Comparison of ENCODE assay signal across 21 mouse cellular contexts in the genomic region with DNA sequence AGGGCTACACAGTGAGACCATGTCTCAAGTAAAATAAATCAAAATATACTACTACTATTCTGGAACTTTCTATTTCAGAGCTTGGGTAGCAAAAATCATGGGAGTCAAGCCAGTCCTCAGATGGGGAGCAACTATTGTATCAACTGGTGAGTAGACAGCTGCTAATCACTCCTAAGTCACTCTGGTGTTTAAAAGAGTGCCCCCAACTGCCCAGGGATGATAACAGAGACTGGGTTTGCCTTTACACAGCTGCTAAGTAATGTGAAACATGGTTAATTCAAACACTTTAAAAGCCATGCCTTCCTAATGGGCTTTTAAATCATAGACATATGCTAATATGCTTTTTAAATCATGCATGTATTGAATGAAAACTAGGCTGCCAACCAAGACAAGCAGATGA. TPM values are rescaled to one million over a fixed set of nuclear protein-coding genes. Genes with fewer than 3 reads are reported as not detected.
DNase-seq lines count a peak whose midpoint lies in the region; ATAC-seq and TF ChIP-seq lines count a peak whose summit lies in the region.
"Had no signal": no experiment of that assay in that cellular context is flagged by ENCODE, and none has a peak within 500 bp of the region (broad histone marks: within the 10 kb centered on the region; RNA-seq: fewer than 3 reads in every experiment).

No protein-coding gene starts in this region.

- H3K9ac ChIP-seq in liver, embryonic 13.5 days: peak overlapping the region; percentile 57
- H3K9ac ChIP-seq: forebrain, embryonic 15.5 days; hindbrain, embryonic 12.5 days; neural tube, embryonic 12.5 days had no signal

- H3K4me2 ChIP-seq in liver, embryonic 13.5 days: peak overlapping the region; percentile 85
- H3K4me2 ChIP-seq in myocyte (ENCODE audit: low read depth): peak overlapping the region; percentile 92
- H3K4me2 ChIP-seq: forebrain, embryonic 15.5 days; heart, embryonic 11.5 days; hindbrain, embryonic 12.5 days; midbrain, embryonic 11.5 days; neural tube, embryonic 12.5 days had no signal

- no peak overlapping the region for H3ac ChIP-seq in myocyte (ENCODE audit: control insufficient read depth, insufficient read length)

- no peaks in the 10 kb centered on the region for H3K9me3 ChIP-seq in liver, embryonic 13.5 days (replicated peaks)
- H3K9me3 ChIP-seq in forebrain, embryonic 10.5 days: no peaks in the 10 kb centered on the region
- H3K9me3 ChIP-seq: embryonic facial prominence, embryonic 10.5 days; forebrain, embryonic 15.5 days; hindbrain, embryonic 12.5 days; neural tube, embryonic 12.5 days had no signal

- peak; percentile 60 for DNase-seq in MEL-GATA-1-ER (ENCODE audit: extremely low read depth, low read depth)
- peak; percentile 69 for DNase-seq in liver, embryonic 13.5 days
- no peak for DNase-seq in left cerebral cortex, postnatal 14 days (ENCODE audit: low spot score in 2 of 2)
- DNase-seq in forebrain, embryonic 10.5 days (ENCODE audit: extremely low spot score, low spot score): no peak
- DNase-seq in heart, adult 8-10 months (ENCODE audit: low spot score): no peak
- DNase-seq: gastrocnemius, postnatal 25 days; heart, postnatal 10 days; kidney, adult 8-10 months; kidney, postnatal 14 days; lung, adult 2 months; thymus, postnatal 36 days had no signal

- peak; percentile 60 for ATAC-seq in erythroblast, adult 5-6 weeks (replicated peaks; ENCODE audit: low FRiP score, poor library complexity, severe bottlenecking)
- peak; percentile 79 for ATAC-seq in liver, embryonic 13.5 days (ENCODE audit: low read depth)
- ATAC-seq: CD4-positive, CD25-positive, alpha-beta regulatory T cell, adult 4 months; forebrain, embryonic 15.5 days had no signal

- TF ChIP-seq POLR2A in myocyte (IDR thresholded peaks at IDR 0.05; ENCODE audit: insufficient read length, low read depth): no peak

- H3K4me3 ChIP-seq in liver, embryonic 13.5 days (replicated peaks): peak overlapping the region; percentile 84
- H3K4me3 ChIP-seq in myocyte: no peak overlapping the region
- no peak overlapping the region for H3K4me3 ChIP-seq in forebrain, embryonic 10.5 days
- H3K4me3 ChIP-seq: embryonic facial prominence, embryonic 10.5 days; forebrain, embryonic 15.5 days; hindbrain, embryonic 12.5 days; layer of hippocampus, adult 2 months; neural tube, embryonic 12.5 days had no signal

- H3K27ac ChIP-seq in liver, embryonic 13.5 days: peak overlapping the region; percentile 82
- H3K27ac ChIP-seq in forebrain, embryonic 10.5 days: no peak overlapping the region
- H3K27ac ChIP-seq: embryonic facial prominence, embryonic 10.5 days; forebrain, embryonic 15.5 days; hindbrain, embryonic 12.5 days; layer of hippocampus, adult 2 months; neural tube, embryonic 12.5 days had no signal

- 0 out of 2 replicates have a peak, but pooled peaks cover 4% of the 10 kb centered on the region for H3K36me3 ChIP-seq in liver, embryonic 13.5 days
- H3K36me3 ChIP-seq in myocyte (ENCODE audit: control insufficient read depth, insufficient read depth): no peaks in the 10 kb centered on the region
- H3K36me3 ChIP-seq in forebrain, embryonic 10.5 days (replicated peaks): no peaks in the 10 kb centered on the region
- H3K36me3 ChIP-seq: embryonic facial prominence, embryonic 10.5 days; forebrain, embryonic 15.5 days; hindbrain, embryonic 12.5 days; neural tube, embryonic 12.5 days had no signal

- intact Hi-C loops in left cerebral cortex, postnatal 14 days (cut with DNase I): no loop called here

- H3K79me2 ChIP-seq in myocyte (ENCODE audit: control insufficient read depth, insufficient read depth): no peaks in the 10 kb centered on the region

- H3K27me3 ChIP-seq in liver, embryonic 13.5 days: no peaks in the 10 kb centered on the region
- H3K27me3 ChIP-seq in myocyte (ENCODE audit: control insufficient read depth, insufficient read depth, insufficient read length): no peaks in the 10 kb centered on the region
- peaks cover 49% of the 10 kb centered on the region for H3K27me3 ChIP-seq in forebrain, embryonic 10.5 days (ENCODE audit: poor library complexity, severe bottlenecking)
- H3K27me3 ChIP-seq: forebrain, embryonic 15.5 days had no signal

- H3K4me1 ChIP-seq in liver, embryonic 13.5 days (replicated peaks): peaks cover 34% of the 10 kb centered on the region
- peaks cover 11% of the 10 kb centered on the region for H3K4me1 ChIP-seq in forebrain, embryonic 10.5 days
- H3K4me1 ChIP-seq: neural tube, embryonic 12.5 days had no signal

TF ChIP-seq in myocyte, 11 proteins besides CTCF, POLR2A, EP300 and RAD21:
- no peak for TF ChIP-seq TCF12 (IDR thresholded peaks at IDR 0.05; ENCODE audit: insufficient read depth, poor library complexity, severe bottlenecking)
- no peak for TF ChIP-seq SRF (IDR thresholded peaks at IDR 0.05; ENCODE audit: control insufficient read depth, insufficient read length, low read depth)
- no peak for TF ChIP-seq USF1 (IDR thresholded peaks at IDR 0.05; ENCODE audit: low read depth)
- no peak for TF ChIP-seq MAX (IDR thresholded peaks at IDR 0.05; ENCODE audit: low read depth)
- no peak for TF ChIP-seq E2F4 (IDR thresholded peaks at IDR 0.05; ENCODE audit: insufficient read depth)
- TF ChIP-seq MYOD1 (IDR thresholded peaks at IDR 0.05; ENCODE audit: control insufficient read depth in 1 of 3, insufficient read length in 2 of 3, low read depth in 2 of 3): no peak
- TF ChIP-seq REST (IDR thresholded peaks at IDR 0.05; ENCODE audit: insufficient read depth, insufficient read length): no peak
- no peak for TF ChIP-seq POLR2AphosphoS2 (IDR thresholded peaks at IDR 0.05; ENCODE audit: insufficient read length, low read depth)
- TF ChIP-seq MYOG (IDR thresholded peaks at IDR 0.05; ENCODE audit: control insufficient read depth in 1 of 3, insufficient read depth in 1 of 3, insufficient read length in 2 of 3, low read depth in 2 of 3): no peak
- no peak for TF ChIP-seq CEBPB (IDR thresholded peaks at IDR 0.05; ENCODE audit: insufficient read depth, poor library complexity, severe bottlenecking)
- no peak for TF ChIP-seq TCF3 (IDR thresholded peaks at IDR 0.05; ENCODE audit: insufficient read length, low read depth)
TF ChIP-seq in myocyte: peak in this region for 0.

RNA-seq across cellular contexts. Expression of a gene that starts 1.9 kb away (rescaled TPM):
- 7.9 and 11.7 TPM in 2 replicates for total RNA-seq in erythroblast, adult 5-6 weeks (2015; ENCODE audit: low replicate concordance)
- 7.6 and 8.1 TPM in 2 replicates for total RNA-seq in erythroblast, adult 5-6 weeks (2017; ENCODE audit: low replicate concordance)
- 12.5 and 13.6 TPM in 2 replicates for polyA plus RNA-seq in liver, embryonic 13.5 days (2015; fragmentation: Nextera tagmentation; extraction: Ambion mirVana)
- polyA plus RNA-seq in myocyte (2012; fragmentation: generic; extraction: Trizol): 6.9 TPM
- under 1 TPM; 0.21 to 0.35 TPM for total RNA-seq in left cerebral cortex, postnatal 14 days (2021)
- 1.4 and 1.8 TPM in 2 replicates for polyA plus RNA-seq in forebrain, embryonic 10.5 days (2016; fragmentation: Nextera tagmentation; extraction: Ambion mirVana)
- total RNA-seq in heart, adult 8-10 months (2022): 1 to 10 TPM; 1.7 to 2.5 (median 2.3) TPM

RNA-seq across cellular contexts. Expression of a gene that starts 42.9 kb away (rescaled TPM):
- 3.5 and 4.2 TPM in 2 replicates for total RNA-seq in erythroblast, adult 5-6 weeks (2015; ENCODE audit: low replicate concordance)
- total RNA-seq in erythroblast, adult 5-6 weeks (2017; ENCODE audit: low replicate concordance): 2.8 and 3.1 TPM in 2 replicates
- polyA plus RNA-seq in liver, embryonic 13.5 days (2015; fragmentation: Nextera tagmentation; extraction: Ambion mirVana): 26.0 and 28.3 TPM in 2 replicates
- 27.8 TPM for polyA plus RNA-seq in myocyte (2012; fragmentation: generic; extraction: Trizol)
- 1 to 10 TPM; 8.2 to 8.9 TPM for total RNA-seq in left cerebral cortex, postnatal 14 days (2021)
- polyA plus RNA-seq in forebrain, embryonic 10.5 days (2016; fragmentation: Nextera tagmentation; extraction: Ambion mirVana): 48.2 and 48.6 TPM in 2 replicates
- total RNA-seq in heart, adult 8-10 months (2022): 1 to 10 TPM; 6.5 to 7.8 (median 7.1) TPM

Comparison
In these comparisons a context has a peak if more than half of its experiments do, and no peak if none do; other contexts are left out.
1. DNase-seq: peak in MEL-GATA-1-ER (single experiment) and liver, embryonic 13.5 days (single experiment); none in left cerebral cortex, postnatal 14 days (0 of 2), forebrain, embryonic 10.5 days (single experiment) and heart, adult 8-10 months (single experiment).